Mouse (Mus musculus) intestine, postnatal 0 days (tissue): ENCODE results near the gene Sdc1. TPM values are rescaled to one million over a fixed set of nuclear protein-coding genes. Genes with fewer than 3 reads are reported as not detected.

ENCODE experiments used
- ATAC-seq: fragments of 200-750 bp; cut with Nextera tagmentation; 2 replicates; pipeline ENCODE4 v1.8.0; 2017; ENCODE audit warnings: mild to moderate bottlenecking, moderate TSS enrichment, moderate library complexity
- H3K27ac ChIP-seq: fragments of 300-500 bp; sonication (generic); 2 replicates; pipeline ENCODE4 v1.5.1; 2014; ENCODE audit warnings: mild to moderate bottlenecking, low read depth, low read length, moderate library complexity
- H3K27me3 ChIP-seq: fragments of 300-500 bp; sonication (generic); replicated peaks from 2 replicates; pipeline ENCODE4 v1.6.1; 2014; ENCODE audit warnings: low read length, mixed read lengths; ENCODE audit not compliant: control insufficient read depth, insufficient read depth
- H3K36me3 ChIP-seq: fragments of 300-500 bp; sonication (generic); 2 replicates; pipeline ENCODE4 v1.6.1; 2014; ENCODE audit warnings: mild to moderate bottlenecking, moderate library complexity; ENCODE audit not compliant: control insufficient read depth, insufficient read depth
- H3K4me1 ChIP-seq: fragments of 300-500 bp; sonication (generic); replicated peaks from 2 replicates; pipeline ENCODE4 v1.6.1; 2014; ENCODE audit warnings: antibody characterized with exemption, low read length, mixed read lengths; ENCODE audit not compliant: control insufficient read depth, insufficient read depth
- H3K4me2 ChIP-seq: fragments of 300-500 bp; sonication (generic); replicated peaks from 2 replicates; pipeline ENCODE4 v1.6.1; 2014; ENCODE audit warnings: low read depth, mild to moderate bottlenecking, moderate library complexity
- H3K4me3 ChIP-seq: fragments of 300-500 bp; sonication (generic); 2 replicates; pipeline ENCODE4 v1.5.1; 2014; ENCODE audit warnings: low read depth, low read length
- H3K9ac ChIP-seq: fragments of 300-500 bp; sonication (generic); 2 replicates; pipeline ENCODE4 v1.6.1; 2014; ENCODE audit warnings: mild to moderate bottlenecking, low read depth, low read length
- H3K9me3 ChIP-seq: fragments of 300-500 bp; sonication (generic); 2 replicates; pipeline ENCODE4 v1.6.1; 2016; ENCODE audit warnings: mixed run types; ENCODE audit not compliant: control insufficient read depth
- CTCF ChIP-seq: sonication (generic); IDR thresholded peaks from 2 replicates; pipeline ENCODE4 v1.5.1; 2016; ENCODE audit warnings: low read depth, mild to moderate bottlenecking, control low read depth, antibody characterized with exemption, moderate library complexity
- WGBS: fragments of 180-500 bp; shearing (Covaris S2); extraction: QIAGEN DNeasy Blood & Tissue Kit; methylation state at CpG from one replicate; pipeline ENCODE4 v1.1.7; 2014; 5-methylcytosine and 5-hydroxymethylcytosine counted together
- polyA plus RNA-seq: library from polyadenylated mRNA; unstranded; fragments of >200 nt; fragmentation: Nextera tagmentation; extraction: Ambion mirVana; gene quantifications from 2 replicates; pipeline ENCODE4 v1.2.1, GENCODE M21; 2015

Sdc1 gene
- polyA plus RNA-seq, 1 experiment from 2014 or later = 43.4 TPM

DNA sequence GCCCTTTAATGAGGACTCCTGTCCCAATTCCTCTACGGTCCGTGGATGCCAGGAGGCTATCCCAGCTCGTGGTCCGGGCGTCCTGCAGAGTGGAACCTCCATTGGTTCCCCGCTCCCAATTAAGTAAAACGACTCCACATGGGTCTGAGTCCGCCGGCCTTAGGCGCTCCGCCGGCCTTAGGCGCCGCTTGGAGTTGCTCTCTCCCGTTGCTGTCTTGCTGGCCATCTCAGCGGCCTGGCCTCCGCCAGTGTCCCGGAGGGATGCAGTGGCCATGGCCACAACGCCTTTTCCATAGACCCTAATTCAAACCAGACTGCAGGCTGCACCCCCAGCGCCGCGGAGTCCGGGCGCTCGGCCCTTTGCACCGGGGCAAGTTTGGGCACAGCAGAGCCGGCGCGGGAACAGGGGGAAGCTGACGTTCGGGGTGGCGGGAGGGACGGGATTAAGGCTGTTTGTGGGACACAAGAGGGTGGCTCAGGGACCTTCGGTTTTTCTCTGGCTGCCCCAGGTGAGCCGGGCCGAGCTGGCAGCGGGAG lies 789 bp downstream of the Sdc1 start:
- peak; percentile 5; the same call in 1 of the 2 replicates for ATAC-seq
- Histone ChIP-seq H3K9ac (peak overlapping the region; percentile 72), H3K27me3 (no peaks in the 10 kb centered on the region), H3K4me1 (0 out of 2 replicates have a peak, but pooled peaks cover 3% of the 10 kb centered on the region), H3K4me2 (peak overlapping the region; percentile 99), H3K9me3 (no peaks in the 10 kb centered on the region), H3K27ac (peak overlapping the region; percentile 85), H3K4me3 (peak overlapping the region; percentile 89), H3K36me3 (no peaks in the 10 kb centered on the region)
- WGBS = under 1% methylated on average over 37 of the region's 37 CpGs
- TF ChIP-seq CTCF = no peak

- H3K4me1 ChIP-seq = 0 out of 2 replicates have a peak, but pooled peaks cover 10% of the 10 kb centered on the region
- no peaks in the 10 kb centered on the region for H3K27me3 ChIP-seq
- TF ChIP-seq CTCF = peak; percentile 57
- H3K4me3 ChIP-seq = peak overlapping the region; percentile 89
- H3K4me2 ChIP-seq = peak overlapping the region; percentile 99
- H3K36me3 ChIP-seq = no peaks in the 10 kb centered on the region
- under 1% methylated on average over 46 of the region's 55 CpGs for WGBS
- peak overlapping the region; percentile 85 for H3K27ac ChIP-seq
- peak; percentile 17; the same call in 1 of the 2 replicates for ATAC-seq
- no peaks in the 10 kb centered on the region for H3K9me3 ChIP-seq
- peak overlapping the region; percentile 72 for H3K9ac ChIP-seq
Measured at GRCm38 (mm10) chr12:8772451-8773143, 1.5 kb downstream of the Sdc1 start.

DNA sequence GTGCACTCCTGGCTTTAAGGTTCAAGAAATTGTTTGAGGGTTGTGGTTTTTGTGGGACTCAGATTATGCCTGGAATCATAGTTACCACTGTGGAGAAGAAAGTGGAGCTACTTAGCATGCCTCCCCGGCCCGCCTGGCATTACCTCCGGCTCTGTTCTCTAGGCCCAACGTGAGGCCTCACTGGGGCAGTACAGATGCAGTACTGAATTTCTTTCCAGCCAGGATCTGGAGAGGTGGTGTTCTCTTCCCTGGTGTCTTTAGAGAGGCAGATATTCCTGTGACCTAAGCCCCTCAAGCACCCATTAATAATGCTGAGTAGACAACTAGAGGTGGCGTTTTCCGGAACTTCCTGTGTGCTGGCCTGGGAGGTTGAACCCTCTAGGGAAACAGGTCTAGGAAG lies 2.2 kb downstream of the Sdc1 start:
- no peaks in the 10 kb centered on the region for H3K9me3 ChIP-seq
- ATAC-seq = no peak
- H3K4me1 ChIP-seq = peaks cover 14% of the 10 kb centered on the region; the same call in 1 of the 2 replicates
- H3K27me3 ChIP-seq = no peaks in the 10 kb centered on the region
- no peak for TF ChIP-seq CTCF
- H3K4me2 ChIP-seq = peak overlapping the region; percentile 99
- 18% methylated on average over 6 of the region's 6 CpGs for WGBS
- 0 out of 2 replicates have a peak overlapping the region, but pooled peaks have one; percentile 72 for H3K9ac ChIP-seq
- H3K36me3 ChIP-seq = no peaks in the 10 kb centered on the region
- H3K27ac ChIP-seq = no peak overlapping the region
- peak overlapping the region; percentile 89 for H3K4me3 ChIP-seq

- ATAC-seq = no peak
- H3K27ac ChIP-seq = no peak overlapping the region
- no peak for TF ChIP-seq CTCF
- H3K9ac ChIP-seq = no peak overlapping the region
- no peak overlapping the region for H3K4me3 ChIP-seq
- H3K36me3 ChIP-seq = no peaks in the 10 kb centered on the region
- peaks cover 15% of the 10 kb centered on the region; the same call in 1 of the 2 replicates for H3K4me1 ChIP-seq
- no peak overlapping the region for H3K4me2 ChIP-seq
- H3K9me3 ChIP-seq = no peaks in the 10 kb centered on the region
- no peaks in the 10 kb centered on the region for H3K27me3 ChIP-seq
Measured at GRCm38 (mm10) chr12:8774183-8774582, 3.1 kb downstream of the Sdc1 start.

GRCm38 (mm10) chr12:8776206-8776605 lies 5.1 kb downstream of the Sdc1 start:
- no peak overlapping the region for H3K9ac ChIP-seq
- H3K4me3 ChIP-seq = no peak overlapping the region
- H3K27me3 ChIP-seq = no peaks in the 10 kb centered on the region
- no peak overlapping the region for H3K27ac ChIP-seq
- H3K9me3 ChIP-seq = no peaks in the 10 kb centered on the region
- peaks cover 18% of the 10 kb centered on the region; the same call in 1 of the 2 replicates for H3K4me1 ChIP-seq
- TF ChIP-seq CTCF = no peak
- 84% methylated on average over 7 of the region's 7 CpGs for WGBS
- H3K4me2 ChIP-seq = no peak overlapping the region
- no peaks in the 10 kb centered on the region for H3K36me3 ChIP-seq
- ATAC-seq = no peak

- H3K4me2 ChIP-seq = no peak overlapping the region
- no peak overlapping the region for H3K9ac ChIP-seq
- H3K9me3 ChIP-seq = no peaks in the 10 kb centered on the region
- WGBS = 71% methylated on average over 3 of the region's 3 CpGs
- H3K36me3 ChIP-seq = no peaks in the 10 kb centered on the region
- no peak overlapping the region for H3K4me3 ChIP-seq
- no peaks in the 10 kb centered on the region for H3K27me3 ChIP-seq
- peaks cover 21% of the 10 kb centered on the region; the same call in 1 of the 2 replicates for H3K4me1 ChIP-seq
- TF ChIP-seq CTCF = no peak
- H3K27ac ChIP-seq = no peak overlapping the region
- no peak for ATAC-seq
Measured at GRCm38 (mm10) chr12:8776741-8777140, 5.6 kb downstream of the Sdc1 start.
